Mouse (Mus musculus) ES-E14 (cell line): ENCODE measurements at regions not wholly inside any gene's neighbourhood (a gene's known extent, or its start where the extent isn't known, plus 50 kb on each side); places are given as distances from the start of the nearest gene placed in this dataset.
"Not testable (repeated sequence)": the region's sequence is repeated elsewhere in the genome, so short reads cannot be mapped to it uniquely, and the experiment has no call there.

Source experiments
- DNase-seq: peaks from one replicate; pipeline ENCODE4 v3.0.0-alpha.2; 2013; ENCODE audit warnings: low read depth, low spot score
- H3K27ac ChIP-seq: 2 replicates; pipeline ENCODE4 v1.5.1; 2012; ENCODE audit warnings: low read depth, mild to moderate bottlenecking, low read length, moderate library complexity, mixed read lengths; ENCODE audit not compliant: poor library complexity, insufficient read depth, severe bottlenecking
- H3K36me3 ChIP-seq: 2 replicates; pipeline ENCODE4 v1.6.1; 2012; ENCODE audit warnings: mild to moderate bottlenecking, low read length, moderate library complexity, mixed read lengths; ENCODE audit not compliant: control insufficient read depth, poor library complexity, insufficient read depth, severe bottlenecking
- H3K4me1 ChIP-seq, 2 experiments: fragments of 150-350 bp in 1 of 2; sonication (generic) in 1 of 2; 2 replicates each; pipeline ENCODE4 v1.6.1; 2012; ENCODE audit warnings: low read length in 2 of 2, mild to moderate bottlenecking in 1 of 2, mixed read lengths in 1 of 2; ENCODE audit not compliant: control insufficient read depth in 2 of 2, insufficient read depth in 2 of 2, poor library complexity in 1 of 2
- H3K4me3 ChIP-seq, 2 experiments: fragments of 150-350 bp in 1 of 2; sonication (generic) in 1 of 2; 2 replicates each; pipeline ENCODE4 v1.5.1; 2012; ENCODE audit warnings: low read length in 2 of 2, low read depth in 1 of 2, mild to moderate bottlenecking in 1 of 2, mixed read lengths in 1 of 2; ENCODE audit not compliant: insufficient read depth in 1 of 2, poor library complexity in 1 of 2, severe bottlenecking in 1 of 2
- H3K9ac ChIP-seq: 2 replicates; pipeline ENCODE4 v1.6.1; 2012; ENCODE audit warnings: low read depth, mild to moderate bottlenecking, low read length, mixed read lengths; ENCODE audit not compliant: poor library complexity, insufficient read depth, severe bottlenecking
- H3K9me3 ChIP-seq: fragments of 150-350 bp; sonication (generic); 2 replicates; pipeline ENCODE4 v1.6.1; 2012; ENCODE audit warnings: low read depth, mild to moderate bottlenecking, low read length; ENCODE audit not compliant: control insufficient read depth, insufficient read depth
- ZC3H11A ChIP-seq: IDR thresholded peaks from 2 replicates; pipeline ENCODE4 v1.6.1; 2012; ENCODE audit warnings: low read depth, mild to moderate bottlenecking, inconsistent platforms, low read length, borderline replicate concordance
- ZNF384 ChIP-seq: IDR thresholded peaks from 2 replicates; pipeline ENCODE4 v1.6.1; 2012; ENCODE audit warnings: low read depth, low read length, inconsistent platforms
- in situ Hi-C, 2 experiments: fragments of 600-800 bp; cut with MboI; formaldehyde crosslinking; loops; one replicate each; pipeline ENCODE4 v1.15.1; 2025; ENCODE audit warnings: low sequenced_read_pairs in 2 of 2, inconsistent platforms in 1 of 2; ENCODE audit not compliant: unreplicated experiment in 2 of 2

- TF ChIP-seq ZC3H11A: peak; percentile 59; the same call in 1 of the 2 replicates
- TF ChIP-seq ZNF384: 0 out of 2 replicates have a peak, but pooled peaks have one; percentile 12
- H3K9ac ChIP-seq, H3K4me1 ChIP-seq, H3K9me3 ChIP-seq, H3K27ac ChIP-seq, H3K4me3 ChIP-seq, DNase-seq, H3K36me3 ChIP-seq: not testable (repeated sequence)
- in situ Hi-C loops: loop anchor here (25.0 kb wide), 2 partner anchors 126 to 499 kb away; no protein-coding TSS in a partner anchor
Measured at GRCm38 (mm10) chr10:22588587-22588986, 56.2 kb upstream of the Slc2a12 start.

GRCm38 (mm10) chr10:22591664-22592063, 53.1 kb upstream of the Slc2a12 start:
- not testable (repeated sequence) for H3K36me3 ChIP-seq, H3K9me3 ChIP-seq, H3K9ac ChIP-seq, H3K27ac ChIP-seq, H3K4me1 ChIP-seq, DNase-seq, H3K4me3 ChIP-seq
- in situ Hi-C loops: loop anchor here (25.0 kb wide), 2 partner anchors 129 to 496 kb away; no protein-coding TSS in a partner anchor

GRCm38 (mm10) chr10:22592189-22592603, 52.6 kb upstream of the Slc2a12 start:
- in situ Hi-C loops: loop anchor here (25.0 kb wide), 2 partner anchors 130 to 495 kb away; no protein-coding TSS in a partner anchor
- not testable (repeated sequence) for DNase-seq, H3K9ac ChIP-seq, H3K36me3 ChIP-seq, H3K4me3 ChIP-seq, H3K9me3 ChIP-seq, H3K4me1 ChIP-seq, H3K27ac ChIP-seq

- in situ Hi-C loops: loop anchor here (25.0 kb wide), 2 partner anchors 130 to 495 kb away; no protein-coding TSS in a partner anchor
- H3K9me3 ChIP-seq, H3K9ac ChIP-seq, H3K27ac ChIP-seq, H3K4me1 ChIP-seq, H3K36me3 ChIP-seq, DNase-seq, H3K4me3 ChIP-seq: not testable (repeated sequence)
Measured at GRCm38 (mm10) chr10:22592752-22593151, 52.1 kb upstream of the Slc2a12 start.
